Mouse (Mus musculus): ENCODE results near the gene Iqcj. TPM values are rescaled to one million over a fixed set of nuclear protein-coding genes. Genes with fewer than 3 reads are reported as not detected.

The Iqcj gene
- not detected in 2 replicates for polyA plus RNA-seq (2015; fragmentation: Nextera tagmentation; extraction: Ambion mirVana)

GRCm38 (mm10) chr3:67892026-67892705, at the start of gene Iqcj, which contains the start of gene Iqschfp:
Iqcj (plus strand) TSS chr3:67892220.
Iqschfp (plus strand) TSS chr3:67892232.
- DNase-seq (ENCODE audit: low spot score), result no peak
- H3K36me3 ChIP-seq (ENCODE audit: insufficient read depth, low read length), result no peaks in the 10 kb centered on the region
- WGBS, result 59% methylated on average over 15 of the region's 15 CpGs
- peak within 1 kb of the TSS; percentile 10; the same call in 1 of the 2 replicates for H3K4me2 ChIP-seq (ENCODE audit: low read length)
- no peak for TF ChIP-seq CTCF (IDR thresholded peaks at IDR 0.05; ENCODE audit: low read depth)
- H3K4me1 ChIP-seq (replicated peaks; ENCODE audit: insufficient read depth, low read length), result no peaks in the 10 kb centered on the region
- H3K27ac ChIP-seq, result no peak within 1 kb of the TSS
- ATAC-seq (replicated peaks; ENCODE audit: low FRiP score, low read depth), result no peak
- no peaks in the 10 kb centered on the region for H3K9me3 ChIP-seq (replicated peaks; ENCODE audit: low read length)
- H3K9ac ChIP-seq (ENCODE audit: low read depth, low read length), result no peak within 1 kb of the TSS
- no peak within 1 kb of the TSS for H3K4me3 ChIP-seq (replicated peaks; ENCODE audit: low read depth, low read length)
- no peaks in the 10 kb centered on the region for H3K27me3 ChIP-seq (ENCODE audit: insufficient read depth, low read length)

DNA sequence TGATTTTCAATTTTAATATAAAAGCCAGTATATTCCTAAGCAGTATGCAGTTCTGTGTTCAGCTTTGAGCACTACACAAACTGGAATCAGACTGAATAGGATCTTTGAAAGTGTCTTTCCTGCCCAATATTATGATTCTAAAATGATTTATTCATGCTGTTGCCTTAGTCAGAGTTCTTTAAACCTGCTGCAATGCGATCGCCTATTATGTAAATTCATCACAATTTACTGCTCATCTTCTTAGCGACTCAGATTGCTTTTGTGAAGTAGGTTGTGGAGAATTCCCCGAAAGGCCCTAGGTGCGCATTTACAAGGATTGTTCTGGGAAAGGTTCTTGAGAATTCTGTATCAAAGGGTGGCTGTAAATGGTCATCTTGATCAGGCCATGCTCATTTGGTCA, 39.6 kb upstream of the Iqcj start:
- Histone ChIP-seq H3K4me1 (replicated peaks; ENCODE audit: insufficient read depth, low read length) (no peaks in the 10 kb centered on the region), H3K36me3 (ENCODE audit: insufficient read depth, low read length) (no peaks in the 10 kb centered on the region), H3K27me3 (ENCODE audit: insufficient read depth, low read length) (no peaks in the 10 kb centered on the region), H3K27ac (no peak overlapping the region), H3K9ac (ENCODE audit: low read depth, low read length) (no peak overlapping the region), H3K4me3 (replicated peaks; ENCODE audit: low read depth, low read length) (no peak overlapping the region), H3K9me3 (replicated peaks; ENCODE audit: low read length) (no peaks in the 10 kb centered on the region), H3K4me2 (ENCODE audit: low read length) (no peak overlapping the region)
- ATAC-seq (replicated peaks; ENCODE audit: low FRiP score, low read depth) (no peak), DNase-seq (ENCODE audit: low spot score) (no peak)
- WGBS, result 84% methylated on average over 5 of the region's 5 CpGs
- TF ChIP-seq CTCF (IDR thresholded peaks at IDR 0.05; ENCODE audit: low read depth), result no peak

DNA sequence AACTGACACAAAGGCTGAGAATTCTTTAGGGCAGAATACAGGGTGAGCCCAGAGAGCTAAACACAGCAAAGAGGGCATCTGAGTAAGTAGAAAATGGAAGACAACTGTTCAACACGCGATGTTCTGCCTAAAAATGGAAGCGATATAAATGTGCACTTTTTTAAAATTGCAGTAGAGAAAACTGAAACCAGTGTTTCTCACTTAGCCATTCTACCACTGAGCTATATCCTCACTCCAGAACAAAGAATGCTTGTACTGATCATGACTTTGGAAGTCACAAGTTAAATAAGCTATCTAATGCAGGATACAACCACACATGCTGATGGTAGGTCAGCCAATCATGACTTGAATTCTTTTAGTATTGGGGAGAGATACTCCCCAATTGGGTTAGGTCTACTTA, 30.5 kb upstream of the Iqcj start:
- ATAC-seq (replicated peaks; ENCODE audit: low FRiP score, low read depth) (no peak), DNase-seq (ENCODE audit: low spot score) (no peak)
- H3K9ac ChIP-seq (ENCODE audit: low read depth, low read length), result no peak overlapping the region
- H3K4me2 ChIP-seq (ENCODE audit: low read length), result no peak overlapping the region
- no peak overlapping the region for H3K4me3 ChIP-seq (replicated peaks; ENCODE audit: low read depth, low read length)
- H3K36me3 ChIP-seq (ENCODE audit: insufficient read depth, low read length), result no peaks in the 10 kb centered on the region
- no peaks in the 10 kb centered on the region for H3K9me3 ChIP-seq (replicated peaks; ENCODE audit: low read length)
- no peak overlapping the region for H3K27ac ChIP-seq
- no peak for TF ChIP-seq CTCF (IDR thresholded peaks at IDR 0.05; ENCODE audit: low read depth)
- H3K4me1 ChIP-seq (replicated peaks; ENCODE audit: insufficient read depth, low read length), result no peaks in the 10 kb centered on the region
- WGBS, result 93% methylated on average over 3 of the region's 3 CpGs
- H3K27me3 ChIP-seq (ENCODE audit: insufficient read depth, low read length), result no peaks in the 10 kb centered on the region

GRCm38 (mm10) chr3:67867420-67868065, 24.5 kb upstream of the Iqcj start:
- 14% methylated on average over 13 of the region's 13 CpGs for WGBS
- no peaks in the 10 kb centered on the region for H3K36me3 ChIP-seq (ENCODE audit: insufficient read depth, low read length)
- H3K27me3 ChIP-seq (ENCODE audit: insufficient read depth, low read length), result no peaks in the 10 kb centered on the region
- TF ChIP-seq CTCF (IDR thresholded peaks at IDR 0.05; ENCODE audit: low read depth), result no peak
- no peak overlapping the region for H3K9ac ChIP-seq (ENCODE audit: low read depth, low read length)
- ATAC-seq (replicated peaks; ENCODE audit: low FRiP score, low read depth), result peak; percentile 66
- H3K4me2 ChIP-seq (ENCODE audit: low read length), result 0 out of 2 replicates have a peak overlapping the region, but pooled peaks have one; percentile 2
- H3K4me3 ChIP-seq (replicated peaks; ENCODE audit: low read depth, low read length), result no peak overlapping the region
- H3K9me3 ChIP-seq (replicated peaks; ENCODE audit: low read length), result no peaks in the 10 kb centered on the region
- no peaks in the 10 kb centered on the region for H3K4me1 ChIP-seq (replicated peaks; ENCODE audit: insufficient read depth, low read length)
- H3K27ac ChIP-seq, result no peak overlapping the region
- peak; percentile 83 for DNase-seq (ENCODE audit: low spot score)

- TF ChIP-seq CTCF (IDR thresholded peaks at IDR 0.05; ENCODE audit: low read depth), result no peak
- ATAC-seq (replicated peaks; ENCODE audit: low FRiP score, low read depth) (no peak), DNase-seq (ENCODE audit: low spot score) (no peak)
- Histone ChIP-seq H3K9me3 (replicated peaks; ENCODE audit: low read length) (no peaks in the 10 kb centered on the region), H3K4me3 (replicated peaks; ENCODE audit: low read depth, low read length) (no peak overlapping the region), H3K36me3 (ENCODE audit: insufficient read depth, low read length) (no peaks in the 10 kb centered on the region), H3K4me2 (ENCODE audit: low read length) (no peak overlapping the region), H3K9ac (ENCODE audit: low read depth, low read length) (no peak overlapping the region), H3K4me1 (replicated peaks; ENCODE audit: insufficient read depth, low read length) (no peaks in the 10 kb centered on the region), H3K27me3 (ENCODE audit: insufficient read depth, low read length) (no peaks in the 10 kb centered on the region), H3K27ac (no peak overlapping the region)
- WGBS, result 77% methylated on average over 1 of the region's 1 CpGs
Observed at GRCm38 (mm10) chr3:67869424-67869823, 22.6 kb upstream of the Iqcj start.

DNA sequence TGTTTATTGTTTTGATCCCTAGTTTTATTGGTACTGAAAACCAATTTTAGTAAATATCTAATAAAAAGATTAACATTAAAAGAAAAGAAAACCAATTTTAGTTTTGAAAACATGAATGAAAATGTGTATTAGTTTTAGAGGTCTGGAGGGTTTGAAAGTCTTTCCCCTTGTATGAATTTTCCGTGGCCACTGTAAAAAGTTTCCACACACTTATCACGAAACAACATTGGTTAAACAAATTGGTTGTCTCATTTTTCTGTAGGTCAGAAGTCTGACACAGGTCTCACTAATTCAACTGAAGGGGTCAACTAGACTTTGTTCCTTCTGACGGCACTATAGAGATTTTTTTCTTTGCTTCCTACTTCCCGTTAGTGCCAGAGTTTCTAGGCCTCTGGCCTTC, 14.8 kb upstream of the Iqcj start:
- Histone ChIP-seq H3K9me3 (replicated peaks; ENCODE audit: low read length) (no peaks in the 10 kb centered on the region), H3K27me3 (ENCODE audit: insufficient read depth, low read length) (no peaks in the 10 kb centered on the region), H3K9ac (ENCODE audit: low read depth, low read length) (no peak overlapping the region), H3K4me2 (ENCODE audit: low read length) (no peak overlapping the region), H3K4me1 (replicated peaks; ENCODE audit: insufficient read depth, low read length) (no peaks in the 10 kb centered on the region), H3K27ac (no peak overlapping the region), H3K36me3 (ENCODE audit: insufficient read depth, low read length) (no peaks in the 10 kb centered on the region), H3K4me3 (replicated peaks; ENCODE audit: low read depth, low read length) (no peak overlapping the region)
- ATAC-seq (replicated peaks; ENCODE audit: low FRiP score, low read depth) (no peak), DNase-seq (ENCODE audit: low spot score) (no peak)
- no peak for TF ChIP-seq CTCF (IDR thresholded peaks at IDR 0.05; ENCODE audit: low read depth)
- WGBS, result 35% methylated on average over 4 of the region's 4 CpGs
